In genomic region chr9:109874797-109875691, GRCm38 (mm10) we compare ENCODE assay signal across 8 mouse cellular contexts. TPM values are rescaled to one million over a fixed set of nuclear protein-coding genes. Genes with fewer than 3 reads are reported as not detected.
DNase-seq lines count a peak whose midpoint lies in the region; ATAC-seq lines count a peak whose summit lies in the region.

Gene Cdc25a (plus strand): TSS chr9:109875579.

- intact Hi-C loops in gastrocnemius, postnatal 14 days (cut with DNase I; ENCODE audit: low total_unique reads): no loop called here
- intact Hi-C loops in left cerebral cortex, postnatal 10 days (cut with DNase I): no loop called here

- ATAC-seq in inflammation-experienced regulatory T-cells, adult 6 months: peak; percentile 96
- peak; percentile 97 for ATAC-seq in megakaryocyte-erythroid progenitor cell, adult 5-6 weeks (replicated peaks; ENCODE audit: low FRiP score, low TSS enrichment, poor library complexity, severe bottlenecking)

- peak; percentile 97 to 99 for DNase-seq in adrenal gland, adult (ENCODE audit: inconsistent age in 2 of 2, low spot score in 1 of 2)
- peak; percentile 99 for DNase-seq in embryo, embryonic 10.5 days (ENCODE audit: low spot score)
- DNase-seq in gastrocnemius, postnatal 14 days: peak; percentile 97
- peak; percentile 97 for DNase-seq in left cerebral cortex, postnatal 10 days (ENCODE audit: extremely low spot score in 1 of 2, low spot score in 2 of 2)
- DNase-seq in right cerebral cortex, postnatal 25 days: peak; percentile 94
- peak; percentile 97 for DNase-seq in urinary bladder, postnatal 4 days (ENCODE audit: low spot score in 2 of 2)

RNA-seq across cellular contexts. Expression of gene Cdc25a, which starts in this region (rescaled TPM):
- 1 to 10 TPM; 3.9 to 4.8 TPM for total RNA-seq in gastrocnemius, postnatal 14 days (2021)
- polyA plus RNA-seq in inflammation-experienced regulatory T-cells, adult 6 months (2017; shearing (Covaris generic)): 10 to 100 TPM in 1 of 3 experiments, 1 to 10 TPM in 2; 6.2 to 10.2 (median 8.1) TPM
- 1 to 10 TPM; 5.6 to 6.6 TPM for total RNA-seq in left cerebral cortex, postnatal 10 days (2021)
- total RNA-seq in megakaryocyte-erythroid progenitor cell, adult 5-6 weeks (2014; fragmentation: Nextera tagmentation): 58.2 and 61.3 TPM in 2 replicates
- 46.7 and 58.8 TPM in 2 replicates for total RNA-seq in megakaryocyte-erythroid progenitor cell, adult 5-6 weeks (2017)

Comparison
In these comparisons a context has a peak if more than half of its experiments do, and no peak if none do; other contexts are left out.
1. Peak in every context shown above with its lines: DNase-seq and ATAC-seq.
2. RNA of gene Cdc25a (total RNA-seq): 46.7 to 61.3 TPM in megakaryocyte-erythroid progenitor cell, adult 5-6 weeks; 5.6 to 6.6 TPM in left cerebral cortex, postnatal 10 days and 3.9 to 4.8 TPM in gastrocnemius, postnatal 14 days; every median in the first group is over 4 times any median in the second.